Mouse (Mus musculus): ENCODE results near the gene Kmt5a. TPM values are rescaled to one million over a fixed set of nuclear protein-coding genes. Genes with fewer than 3 reads are reported as not detected.

Kmt5a gene
- total RNA-seq, 1 experiment: 62.6 TPM

DNA sequence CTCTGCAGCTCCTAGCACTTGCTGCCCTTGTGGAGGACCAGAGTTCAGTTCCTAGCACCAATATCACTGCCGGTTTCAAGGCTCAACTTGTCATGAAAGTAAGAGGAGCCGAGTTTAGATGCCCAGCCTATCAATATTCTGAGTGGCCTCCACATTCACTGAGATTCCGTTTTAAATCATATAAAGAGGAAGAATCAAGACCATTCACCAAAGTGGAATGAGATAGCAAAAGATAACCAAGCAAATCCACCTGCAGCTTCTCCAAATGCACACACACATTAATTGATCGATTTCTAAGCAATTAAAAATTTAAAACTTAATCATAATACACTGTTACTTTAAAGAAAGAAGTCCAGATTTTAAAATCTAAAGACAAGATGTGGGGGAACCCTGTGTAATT, 42.0 kb downstream of the Kmt5a start:
- 0 out of 4 replicates have a peak, but pooled peaks cover 0 to 3% of the 10 kb centered on the region in 2 experiments for H3K4me1 ChIP-seq (ENCODE audit: control insufficient read depth in 2 of 2, insufficient read depth in 2 of 2, low read length in 2 of 2, poor library complexity in 1 of 2)
- no peaks in the 10 kb centered on the region for H3K9me3 ChIP-seq (ENCODE audit: control insufficient read depth, insufficient read depth, low read depth, low read length)
- no peak for DNase-seq (ENCODE audit: low read depth, low spot score)
- no peak overlapping the region for H3K9ac ChIP-seq (ENCODE audit: insufficient read depth, low read depth, low read length, poor library complexity, severe bottlenecking)
- no peak overlapping the region for H3K4me3 ChIP-seq (ENCODE audit: insufficient read depth in 1 of 2, low read depth in 1 of 2, low read length in 2 of 2, poor library complexity in 1 of 2, severe bottlenecking in 1 of 2)
- TF ChIP-seq HCFC1 (IDR thresholded peaks at IDR 0.05; ENCODE audit: borderline replicate concordance, insufficient read depth, low read length) (no peak), ZC3H11A (IDR thresholded peaks at IDR 0.05; ENCODE audit: borderline replicate concordance, low read depth, low read length) (no peak), MAFK (IDR thresholded peaks at IDR 0.05; ENCODE audit: insufficient read depth, low read depth, low read length) (no peak), CHD2 (IDR thresholded peaks at IDR 0.05; ENCODE audit: low read depth, low read length) (no peak), ZNF384 (IDR thresholded peaks at IDR 0.05; ENCODE audit: low read depth, low read length) (no peak)
- H3K36me3 ChIP-seq (ENCODE audit: control insufficient read depth, insufficient read depth, low read length, poor library complexity, severe bottlenecking): no peaks in the 10 kb centered on the region
- in situ Hi-C loops (cut with MboI; ENCODE audit: low sequenced_read_pairs in 2 of 2, unreplicated experiment in 2 of 2): no loop called here
- no peak overlapping the region for H3K27ac ChIP-seq (ENCODE audit: insufficient read depth, low read depth, low read length, poor library complexity, severe bottlenecking)

DNA sequence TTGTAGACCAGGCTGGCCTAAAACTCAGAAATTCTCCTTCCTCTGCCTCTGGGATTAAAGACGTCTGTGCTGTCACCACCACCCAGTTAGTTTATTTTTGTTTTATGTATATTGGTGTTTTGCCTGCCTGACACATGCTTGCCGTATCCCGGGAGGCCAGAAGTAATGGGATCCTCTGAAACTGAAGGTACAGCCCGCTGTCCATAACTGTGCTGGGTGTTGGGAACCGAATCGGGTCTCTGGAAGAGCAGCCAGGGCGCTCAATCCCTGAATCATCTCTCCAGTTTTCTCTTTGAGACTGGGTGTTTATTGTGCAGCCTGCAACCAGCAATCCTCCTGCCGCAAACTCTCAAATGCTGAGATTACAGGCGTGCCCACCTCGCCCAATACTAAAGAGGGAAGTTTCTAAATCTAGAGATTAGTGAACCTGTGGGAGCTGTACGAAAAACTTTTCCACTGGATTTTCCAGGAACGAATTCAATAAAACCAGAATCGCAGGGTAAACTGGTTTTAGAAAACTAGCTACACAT, 42.8 kb downstream of the Kmt5a start:
- H3K27ac ChIP-seq (ENCODE audit: insufficient read depth, low read depth, low read length, poor library complexity, severe bottlenecking): peak overlapping the region; percentile 96
- DNase-seq (ENCODE audit: low read depth, low spot score): no peak
- no peaks in the 10 kb centered on the region for H3K36me3 ChIP-seq (ENCODE audit: control insufficient read depth, insufficient read depth, low read length, poor library complexity, severe bottlenecking)
- 0 out of 4 replicates have a peak, but pooled peaks cover 0 to 3% of the 10 kb centered on the region in 2 experiments for H3K4me1 ChIP-seq (ENCODE audit: control insufficient read depth in 2 of 2, insufficient read depth in 2 of 2, low read length in 2 of 2, poor library complexity in 1 of 2)
- no peaks in the 10 kb centered on the region for H3K9me3 ChIP-seq (ENCODE audit: control insufficient read depth, insufficient read depth, low read depth, low read length)
- peak overlapping the region; percentile 83 to 88 for H3K4me3 ChIP-seq (ENCODE audit: insufficient read depth in 1 of 2, low read depth in 1 of 2, low read length in 2 of 2, poor library complexity in 1 of 2, severe bottlenecking in 1 of 2)
- in situ Hi-C loops (cut with MboI; ENCODE audit: low sequenced_read_pairs in 2 of 2, unreplicated experiment in 2 of 2): no loop called here
- peak overlapping the region; percentile 90 for H3K9ac ChIP-seq (ENCODE audit: insufficient read depth, low read depth, low read length, poor library complexity, severe bottlenecking)
- no peak for TF ChIP-seq ZNF384 (IDR thresholded peaks at IDR 0.05; ENCODE audit: low read depth, low read length)
- TF ChIP-seq HCFC1 (IDR thresholded peaks at IDR 0.05; ENCODE audit: borderline replicate concordance, insufficient read depth, low read length): no peak
- no peak for TF ChIP-seq CHD2 (IDR thresholded peaks at IDR 0.05; ENCODE audit: low read depth, low read length)
- TF ChIP-seq ZC3H11A (IDR thresholded peaks at IDR 0.05; ENCODE audit: borderline replicate concordance, low read depth, low read length): no peak
- no peak for TF ChIP-seq MAFK (IDR thresholded peaks at IDR 0.05; ENCODE audit: insufficient read depth, low read depth, low read length)

DNA sequence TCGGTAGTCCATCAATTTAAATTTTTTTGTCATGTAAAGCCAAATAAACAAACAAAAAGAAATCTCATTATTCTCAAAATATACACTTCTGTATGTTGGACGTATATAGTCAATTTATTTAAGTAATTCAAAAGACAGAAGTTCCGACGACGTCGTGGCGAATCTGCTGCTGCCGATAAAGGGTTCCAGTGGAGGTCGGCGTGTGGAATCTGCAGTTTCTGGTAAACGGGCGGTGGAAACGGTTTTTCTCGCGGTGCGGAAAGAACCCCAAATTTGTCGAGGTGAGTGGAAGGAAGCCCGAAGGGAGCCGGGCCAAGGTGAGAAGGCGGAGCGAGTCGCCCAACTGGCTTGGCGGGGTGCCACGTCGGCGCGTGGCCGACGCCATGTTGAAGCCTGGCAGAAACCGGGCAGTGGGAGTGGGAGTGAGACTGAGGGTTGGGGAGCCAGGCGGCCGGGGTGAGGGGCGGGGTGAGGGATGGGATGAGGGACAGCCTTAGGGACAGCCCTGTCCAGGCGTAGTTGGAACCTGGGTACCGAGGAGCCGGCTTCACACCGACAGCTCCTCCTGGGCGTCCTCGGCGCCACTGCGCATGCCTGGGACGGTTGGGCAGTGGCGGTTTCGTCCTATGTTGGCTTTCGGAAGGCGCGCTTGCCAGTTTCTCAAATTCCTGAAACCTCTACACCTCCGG, 43.4 kb downstream of the Kmt5a start, which contains the start of gene Snrnp35:
Gene Snrnp35, plus strand, starts transcription at position 169 of the 689 bp plus-strand sequence.
- Histone ChIP-seq H3K9ac (ENCODE audit: insufficient read depth, low read depth, low read length, poor library complexity, severe bottlenecking) (peak within 1 kb of the TSS; percentile 95), H3K4me1 (ENCODE audit: control insufficient read depth in 2 of 2, insufficient read depth in 2 of 2, low read length in 2 of 2, poor library complexity in 1 of 2) (0 out of 4 replicates have a peak, but pooled peaks cover 0 to 3% of the 10 kb centered on the region in 2 experiments), H3K27ac (ENCODE audit: insufficient read depth, low read depth, low read length, poor library complexity, severe bottlenecking) (peak within 1 kb of the TSS; percentile 96), H3K36me3 (ENCODE audit: control insufficient read depth, insufficient read depth, low read length, poor library complexity, severe bottlenecking) (no peaks in the 10 kb centered on the region), H3K9me3 (ENCODE audit: control insufficient read depth, insufficient read depth, low read depth, low read length) (no peaks in the 10 kb centered on the region), H3K4me3 (ENCODE audit: insufficient read depth in 1 of 2, low read depth in 1 of 2, low read length in 2 of 2, poor library complexity in 1 of 2, severe bottlenecking in 1 of 2) (peak within 1 kb of the TSS; percentile 83 to 88)
- DNase-seq (ENCODE audit: low read depth, low spot score): peak; percentile 72
- TF ChIP-seq ZNF384 (IDR thresholded peaks at IDR 0.05; ENCODE audit: low read depth, low read length): no peak
- peak; percentile 100 for TF ChIP-seq ZC3H11A (IDR thresholded peaks at IDR 0.05; ENCODE audit: borderline replicate concordance, low read depth, low read length)
- peak; percentile 65; the same call in 1 of the 2 replicates for TF ChIP-seq CHD2 (IDR thresholded peaks at IDR 0.05; ENCODE audit: low read depth, low read length)
- TF ChIP-seq HCFC1 (IDR thresholded peaks at IDR 0.05; ENCODE audit: borderline replicate concordance, insufficient read depth, low read length): peak; percentile 79; the same call in 1 of the 2 replicates
- peak; percentile 28; the same call in 1 of the 2 replicates for TF ChIP-seq MAFK (IDR thresholded peaks at IDR 0.05; ENCODE audit: insufficient read depth, low read depth, low read length)
- in situ Hi-C loops (cut with MboI; ENCODE audit: low sequenced_read_pairs in 2 of 2, unreplicated experiment in 2 of 2): no loop called here

DNA sequence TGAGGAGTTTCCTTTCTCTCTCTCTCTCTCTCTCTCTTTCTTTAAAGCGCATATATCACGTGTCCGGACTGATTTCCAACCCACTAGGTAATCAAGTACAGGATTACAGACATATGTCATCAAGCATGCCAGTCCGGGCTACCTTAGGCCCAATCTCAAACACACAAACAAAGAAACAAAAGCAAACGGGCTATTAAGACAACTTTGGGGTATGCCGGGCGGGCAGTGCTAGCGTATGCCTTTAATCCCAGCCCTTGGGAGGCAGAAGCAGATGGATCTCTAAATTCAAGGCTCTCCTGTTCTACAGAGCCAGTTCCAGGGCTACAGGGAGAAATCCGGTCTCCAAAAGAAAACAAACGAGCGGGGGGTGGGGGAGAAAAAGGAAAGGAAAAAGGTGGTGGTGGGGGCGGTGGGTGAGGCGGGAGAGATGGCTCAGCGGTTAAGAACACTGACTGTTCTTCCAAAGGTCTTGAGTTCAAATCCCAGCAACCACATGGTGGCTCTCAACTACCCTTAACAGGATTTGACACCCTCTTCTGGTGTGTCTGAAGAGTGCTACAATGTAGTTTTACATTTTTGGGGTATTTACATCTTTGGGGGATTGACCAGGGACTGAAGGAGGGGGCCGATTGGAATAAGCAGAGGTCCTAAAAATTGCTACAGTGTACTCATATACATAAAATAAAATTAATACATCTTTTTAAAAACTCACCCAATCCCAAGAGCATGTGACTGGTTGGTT, 44.1 kb downstream of the Kmt5a start:
- peak overlapping the region; percentile 96 for H3K27ac ChIP-seq (ENCODE audit: insufficient read depth, low read depth, low read length, poor library complexity, severe bottlenecking)
- no peak for TF ChIP-seq MAFK (IDR thresholded peaks at IDR 0.05; ENCODE audit: insufficient read depth, low read depth, low read length)
- TF ChIP-seq ZC3H11A (IDR thresholded peaks at IDR 0.05; ENCODE audit: borderline replicate concordance, low read depth, low read length): no peak
- TF ChIP-seq ZNF384 (IDR thresholded peaks at IDR 0.05; ENCODE audit: low read depth, low read length): no peak
- no peak for TF ChIP-seq HCFC1 (IDR thresholded peaks at IDR 0.05; ENCODE audit: borderline replicate concordance, insufficient read depth, low read length)
- TF ChIP-seq CHD2 (IDR thresholded peaks at IDR 0.05; ENCODE audit: low read depth, low read length): no peak
- DNase-seq (ENCODE audit: low read depth, low spot score): no peak
- H3K9ac ChIP-seq (ENCODE audit: insufficient read depth, low read depth, low read length, poor library complexity, severe bottlenecking): peak overlapping the region; percentile 95
- 0 out of 4 replicates have a peak, but pooled peaks cover 0 to 3% of the 10 kb centered on the region in 2 experiments for H3K4me1 ChIP-seq (ENCODE audit: control insufficient read depth in 2 of 2, insufficient read depth in 2 of 2, low read length in 2 of 2, poor library complexity in 1 of 2)
- peak overlapping the region; percentile 83 to 88 for H3K4me3 ChIP-seq (ENCODE audit: insufficient read depth in 1 of 2, low read depth in 1 of 2, low read length in 2 of 2, poor library complexity in 1 of 2, severe bottlenecking in 1 of 2)
- in situ Hi-C loops (cut with MboI; ENCODE audit: low sequenced_read_pairs in 2 of 2, unreplicated experiment in 2 of 2): no loop called here
- no peaks in the 10 kb centered on the region for H3K36me3 ChIP-seq (ENCODE audit: control insufficient read depth, insufficient read depth, low read length, poor library complexity, severe bottlenecking)
- no peaks in the 10 kb centered on the region for H3K9me3 ChIP-seq (ENCODE audit: control insufficient read depth, insufficient read depth, low read depth, low read length)
